Mouse (Mus musculus) ES-E14 (cell line): ENCODE measurements around the gene Il25.

ENCODE experiments used
- HCFC1 ChIP-seq: IDR thresholded peaks from 2 replicates; pipeline ENCODE4 v1.6.1; 2012; ENCODE audit warnings: low read length, inconsistent platforms, borderline replicate concordance; ENCODE audit not compliant: insufficient read depth
- MAFK ChIP-seq: IDR thresholded peaks from 2 replicates; pipeline ENCODE4 v1.6.1; 2014; ENCODE audit warnings: mild to moderate bottlenecking, low read depth, low read length, inconsistent platforms; ENCODE audit not compliant: insufficient read depth
- ZC3H11A ChIP-seq: IDR thresholded peaks from 2 replicates; pipeline ENCODE4 v1.6.1; 2012; ENCODE audit warnings: low read depth, mild to moderate bottlenecking, inconsistent platforms, low read length, borderline replicate concordance
- ZNF384 ChIP-seq: IDR thresholded peaks from 2 replicates; pipeline ENCODE4 v1.6.1; 2012; ENCODE audit warnings: low read depth, low read length, inconsistent platforms

- no peak for TF ChIP-seq MAFK
- no peak for TF ChIP-seq HCFC1
- no peak for TF ChIP-seq ZC3H11A
- no peak for TF ChIP-seq ZNF384
Observed at GRCm38 (mm10) chr14:54953664-54954206, 21.2 kb downstream of the Il25 start.
